Mouse (Mus musculus) intestine, postnatal 0 days (tissue): ENCODE measurements around the gene Mafg. TPM values are rescaled to one million over a fixed set of nuclear protein-coding genes. Genes with fewer than 3 reads are reported as not detected.
A peak's percentile ranks its signal among the peaks of the same experiment; 100 is the strongest.
"Not testable (repeated sequence)": the region's sequence is repeated elsewhere in the genome, so short reads cannot be mapped to it uniquely, and the experiment has no call there.

ENCODE experiments used
- ATAC-seq: fragments of 200-750 bp; cut with Nextera tagmentation; 2 replicates; pipeline ENCODE4 v1.8.0; 2017; ENCODE audit warnings: mild to moderate bottlenecking, moderate TSS enrichment, moderate library complexity
- H3K27ac ChIP-seq: fragments of 300-500 bp; sonication (generic); 2 replicates; pipeline ENCODE4 v1.5.1; 2014; ENCODE audit warnings: mild to moderate bottlenecking, low read depth, low read length, moderate library complexity
- H3K27me3 ChIP-seq: fragments of 300-500 bp; sonication (generic); replicated peaks from 2 replicates; pipeline ENCODE4 v1.6.1; 2014; ENCODE audit warnings: low read length, mixed read lengths; ENCODE audit not compliant: control insufficient read depth, insufficient read depth
- H3K36me3 ChIP-seq: fragments of 300-500 bp; sonication (generic); 2 replicates; pipeline ENCODE4 v1.6.1; 2014; ENCODE audit warnings: mild to moderate bottlenecking, moderate library complexity; ENCODE audit not compliant: control insufficient read depth, insufficient read depth
- H3K4me1 ChIP-seq: fragments of 300-500 bp; sonication (generic); replicated peaks from 2 replicates; pipeline ENCODE4 v1.6.1; 2014; ENCODE audit warnings: antibody characterized with exemption, low read length, mixed read lengths; ENCODE audit not compliant: control insufficient read depth, insufficient read depth
- H3K4me2 ChIP-seq: fragments of 300-500 bp; sonication (generic); replicated peaks from 2 replicates; pipeline ENCODE4 v1.6.1; 2014; ENCODE audit warnings: low read depth, mild to moderate bottlenecking, moderate library complexity
- H3K4me3 ChIP-seq: fragments of 300-500 bp; sonication (generic); 2 replicates; pipeline ENCODE4 v1.5.1; 2014; ENCODE audit warnings: low read depth, low read length
- H3K9ac ChIP-seq: fragments of 300-500 bp; sonication (generic); 2 replicates; pipeline ENCODE4 v1.6.1; 2014; ENCODE audit warnings: mild to moderate bottlenecking, low read depth, low read length
- H3K9me3 ChIP-seq: fragments of 300-500 bp; sonication (generic); 2 replicates; pipeline ENCODE4 v1.6.1; 2016; ENCODE audit warnings: mixed run types; ENCODE audit not compliant: control insufficient read depth
- CTCF ChIP-seq: sonication (generic); IDR thresholded peaks from 2 replicates; pipeline ENCODE4 v1.5.1; 2016; ENCODE audit warnings: low read depth, mild to moderate bottlenecking, control low read depth, antibody characterized with exemption, moderate library complexity
- WGBS: fragments of 180-500 bp; shearing (Covaris S2); extraction: QIAGEN DNeasy Blood & Tissue Kit; methylation state at CpG from one replicate; pipeline ENCODE4 v1.1.7; 2014; 5-methylcytosine and 5-hydroxymethylcytosine counted together
- polyA plus RNA-seq: library from polyadenylated mRNA; unstranded; fragments of >200 nt; fragmentation: Nextera tagmentation; extraction: Ambion mirVana; gene quantifications from 2 replicates; pipeline ENCODE4 v1.2.1, GENCODE M21; 2015

The Mafg gene
- 40.2 and 49.1 TPM in 2 replicates for polyA plus RNA-seq

DNA sequence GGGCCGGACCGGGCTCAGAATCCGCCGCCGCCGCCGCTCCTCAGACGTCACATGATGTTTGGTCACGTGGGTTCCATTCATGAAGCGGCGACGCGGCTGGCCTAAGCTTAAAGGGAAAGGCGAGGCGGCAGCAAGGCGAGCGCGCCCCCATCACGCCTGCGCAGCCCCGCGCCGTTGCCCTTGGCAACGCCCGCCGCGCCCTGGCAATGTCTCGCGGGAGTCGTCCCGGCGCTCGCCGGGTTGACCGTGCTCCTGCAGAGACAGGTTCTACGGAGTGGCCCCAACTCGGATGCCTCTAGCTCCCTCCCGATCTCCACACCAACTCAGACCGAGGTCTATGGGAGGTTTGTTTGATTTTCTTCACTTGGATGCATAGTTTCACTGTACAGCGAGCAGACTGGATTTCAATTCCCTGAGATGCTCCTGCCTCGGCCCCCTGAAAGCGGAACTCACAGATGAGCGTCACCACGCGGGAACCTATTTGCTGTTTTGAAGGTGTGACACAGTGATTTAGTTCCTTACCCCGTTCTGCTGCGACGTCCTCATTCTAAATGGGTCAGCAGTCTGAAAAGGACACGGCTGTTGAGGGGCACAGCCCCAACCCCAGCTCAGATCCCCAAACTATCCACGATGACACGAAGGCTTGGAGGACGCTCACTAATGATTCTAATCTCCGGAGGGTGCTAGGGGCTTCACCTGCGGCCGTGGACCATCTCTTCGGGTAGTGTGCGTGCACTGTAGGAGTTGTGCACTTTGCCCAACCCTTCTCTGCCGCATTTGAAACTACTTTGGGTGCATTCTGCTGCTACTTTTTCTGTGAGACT lies at the start of gene Mafg:
Gene Mafg (minus strand): TSS at position 81 of the 824 bp plus-strand sequence.
- Histone ChIP-seq H3K9me3 (no peaks in the 10 kb centered on the region), H3K36me3 (peaks cover 6% of the 10 kb centered on the region), H3K4me2 (peak within 1 kb of the TSS; percentile 88), H3K4me1 (peaks cover 9% of the 10 kb centered on the region), H3K27me3 (no peaks in the 10 kb centered on the region), H3K27ac (peak within 1 kb of the TSS; percentile 91), H3K4me3 (peak within 1 kb of the TSS; percentile 63), H3K9ac (peak within 1 kb of the TSS; percentile 80)
- peak; percentile 80 for ATAC-seq
- 10% methylated on average over 57 of the region's 58 CpGs for WGBS
- no peak for TF ChIP-seq CTCF

DNA sequence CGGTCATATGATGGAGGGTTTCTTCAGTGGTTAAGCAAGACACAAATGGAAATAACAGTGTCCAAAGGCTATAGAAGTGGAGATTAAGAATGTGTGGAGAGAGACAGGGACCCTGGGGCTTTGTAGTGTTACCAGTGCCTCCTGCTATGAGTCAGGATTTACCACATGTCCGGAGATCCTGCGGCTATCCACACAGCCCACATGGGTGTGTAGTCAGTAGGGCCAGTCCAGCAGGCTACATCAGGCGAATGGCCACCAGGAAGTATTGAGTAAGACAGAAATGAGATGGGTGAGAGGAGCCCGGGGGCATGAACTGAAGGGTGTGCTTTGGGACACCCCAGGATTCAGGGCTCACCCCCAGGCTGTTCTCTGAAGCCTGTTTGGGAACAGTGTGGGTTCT lies 49.3 kb upstream of the Mafg start:
- no peak for ATAC-seq
- H3K4me1 ChIP-seq, result no peaks in the 10 kb centered on the region
- WGBS, result 86% methylated on average over 5 of the region's 5 CpGs
- no peak for TF ChIP-seq CTCF
- no peaks in the 10 kb centered on the region for H3K27me3 ChIP-seq
- H3K27ac ChIP-seq, result no peak overlapping the region
- no peak overlapping the region for H3K4me3 ChIP-seq
- no peak overlapping the region for H3K9ac ChIP-seq
- no peaks in the 10 kb centered on the region for H3K9me3 ChIP-seq
- peaks cover 80% of the 10 kb centered on the region for H3K36me3 ChIP-seq
- no peak overlapping the region for H3K4me2 ChIP-seq

DNA sequence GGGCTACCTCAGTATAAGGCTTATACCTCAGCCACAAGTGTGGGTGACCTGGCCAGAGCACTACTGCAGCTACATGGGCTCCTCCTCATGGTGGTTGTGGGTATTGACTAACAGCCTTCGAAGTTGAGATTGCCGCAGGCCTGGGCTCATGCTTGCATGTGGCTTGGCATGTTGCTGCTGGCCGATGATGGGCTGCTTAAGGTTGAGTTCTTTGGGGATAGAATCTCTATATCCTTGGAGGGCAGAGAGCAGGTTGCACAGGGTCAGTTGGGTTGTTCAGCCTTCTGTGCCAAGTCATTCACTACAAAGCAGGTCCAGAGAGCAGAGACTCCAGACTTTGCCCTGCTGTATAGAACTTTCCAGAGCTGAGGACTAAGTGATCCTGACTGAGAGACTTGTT lies 46.5 kb upstream of the Mafg start:
- Histone ChIP-seq H3K36me3 (peaks cover 67% of the 10 kb centered on the region), H3K27ac (peak overlapping the region; percentile 80), H3K27me3 (no peaks in the 10 kb centered on the region), H3K9ac (no peak overlapping the region), H3K4me3 (no peak overlapping the region), H3K4me2 (no peak overlapping the region), H3K9me3 (no peaks in the 10 kb centered on the region), H3K4me1 (no peaks in the 10 kb centered on the region)
- WGBS, result 70% methylated on average over 3 of the region's 3 CpGs
- peak; percentile 90 for ATAC-seq
- TF ChIP-seq CTCF, result peak; percentile 73

DNA sequence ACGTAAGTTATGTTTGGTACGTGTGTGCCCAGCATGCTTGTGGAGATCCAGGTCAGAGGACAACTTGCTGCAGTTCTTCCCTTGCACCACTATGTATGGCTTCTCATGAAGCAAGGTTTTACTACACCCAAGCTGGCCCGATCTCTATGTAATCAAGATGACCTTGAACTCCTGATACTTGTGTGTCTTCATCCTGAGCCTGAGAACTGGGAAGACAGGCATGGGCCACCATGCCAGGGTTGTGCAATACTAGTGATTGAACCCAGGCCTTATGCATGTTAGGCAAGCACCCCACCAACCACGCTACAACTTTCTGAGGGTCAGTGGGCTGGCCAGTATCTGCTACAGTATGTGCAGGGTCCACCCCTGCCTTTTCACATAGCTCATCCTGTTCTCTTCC lies 43.6 kb upstream of the Mafg start:
- Histone ChIP-seq H3K27me3 (no peaks in the 10 kb centered on the region), H3K4me3 (no peak overlapping the region), H3K4me1 (peaks cover 8% of the 10 kb centered on the region; the same call in 1 of the 2 replicates), H3K36me3 (peaks cover 42% of the 10 kb centered on the region), H3K27ac (peak overlapping the region; percentile 22; the same call in 1 of the 2 replicates), H3K9ac (no peak overlapping the region), H3K9me3 (no peaks in the 10 kb centered on the region), H3K4me2 (no peak overlapping the region)
- ATAC-seq, result no peak
- WGBS, result 62% methylated on average over 4 of the region's 4 CpGs
- no peak for TF ChIP-seq CTCF

DNA sequence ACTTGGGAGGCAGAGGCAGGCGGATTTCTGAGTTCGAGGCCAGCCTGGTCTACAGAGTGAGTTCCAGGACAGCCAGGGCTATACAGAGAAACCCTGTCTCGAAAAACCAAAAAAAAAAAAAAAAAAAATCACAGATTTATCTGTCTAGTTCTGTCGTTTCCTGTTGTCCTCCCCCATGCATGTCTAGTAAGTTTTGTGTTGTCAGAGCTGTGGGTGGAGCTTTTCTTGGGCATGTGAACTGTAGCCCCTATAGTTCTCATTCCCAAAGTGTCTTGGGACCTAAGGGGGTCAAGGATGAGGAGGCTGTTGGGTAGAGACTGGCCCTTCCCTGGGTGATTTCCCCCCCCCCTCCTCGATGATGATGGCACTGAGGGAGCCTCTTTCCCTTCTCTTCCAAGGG lies 42.5 kb upstream of the Mafg start:
- H3K4me3 ChIP-seq, H3K9me3 ChIP-seq, H3K27me3 ChIP-seq, H3K9ac ChIP-seq, H3K27ac ChIP-seq, H3K4me1 ChIP-seq, H3K4me2 ChIP-seq, ATAC-seq: not testable (repeated sequence)
- peaks cover 34% of the 10 kb centered on the region for H3K36me3 ChIP-seq
- 66% methylated on average over 3 of the region's 5 CpGs for WGBS

DNA sequence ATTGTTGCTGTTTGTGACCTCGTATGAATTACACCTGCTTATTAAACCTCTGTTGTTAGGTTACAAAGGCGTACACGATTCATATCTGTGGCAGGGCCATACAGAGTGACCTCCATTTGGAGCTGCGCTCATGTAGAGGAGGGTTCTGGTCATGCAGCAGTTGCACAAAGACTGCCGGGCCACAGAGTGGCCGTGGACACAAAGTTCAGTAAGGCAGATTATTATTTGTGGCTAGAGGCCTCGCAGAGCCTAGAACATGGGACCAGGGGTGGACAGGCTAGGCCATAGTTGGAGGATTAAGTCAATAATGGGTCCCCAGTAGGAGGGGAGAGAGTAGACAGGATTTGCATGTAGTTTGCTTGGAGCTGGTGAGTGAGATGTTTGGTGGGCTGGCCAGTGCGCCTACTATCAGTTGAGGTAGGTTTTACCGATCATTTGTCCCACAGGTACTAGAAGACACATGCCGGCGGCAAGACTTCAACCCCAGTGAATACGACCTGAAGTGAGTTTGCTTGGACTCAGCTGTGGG lies 40.3 kb upstream of the Mafg start:
- Histone ChIP-seq H3K9ac (peak overlapping the region; percentile 75), H3K4me2 (peak overlapping the region; percentile 80), H3K4me1 (peaks cover 8% of the 10 kb centered on the region; the same call in 1 of the 2 replicates), H3K27me3 (no peaks in the 10 kb centered on the region), H3K27ac (peak overlapping the region; percentile 87), H3K4me3 (peak overlapping the region; percentile 67), H3K36me3 (peaks cover 16% of the 10 kb centered on the region; the same call in 1 of the 2 replicates), H3K9me3 (no peaks in the 10 kb centered on the region)
- no peak for TF ChIP-seq CTCF
- peak; percentile 30; the same call in 1 of the 2 replicates for ATAC-seq
- 23% methylated on average over 12 of the region's 12 CpGs for WGBS
